Comparison of ENCODE assay signal across 7 mouse cellular contexts in the genomic region with DNA sequence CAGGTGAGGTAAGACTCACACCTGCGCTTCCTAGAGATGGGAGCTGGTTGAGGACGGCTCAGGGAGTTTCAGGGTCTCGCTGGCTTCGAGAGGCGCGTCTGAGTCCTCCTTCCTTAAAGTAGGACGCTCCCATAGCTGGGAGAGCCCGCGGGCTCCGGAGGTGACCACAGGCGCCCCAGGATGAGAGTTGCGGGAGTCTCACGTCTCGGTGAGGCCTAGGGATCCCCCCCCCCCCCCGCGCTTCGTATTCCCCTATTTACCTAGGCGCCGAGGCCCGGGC. TPM values are rescaled to one million over a fixed set of nuclear protein-coding genes. Genes with fewer than 3 reads are reported as not detected.
DNase-seq lines count a peak whose midpoint lies in the region; ATAC-seq lines count a peak whose summit lies in the region.

No protein-coding gene starts in this region.

- peak; percentile 29 for DNase-seq in retina, embryonic 14.5 days (ENCODE audit: low spot score)
- no peak for DNase-seq in retina, postnatal 1 day
- peak; percentile 9 for DNase-seq in splenic B cell, adult 2 months (ENCODE audit: low read depth, low spot score)
- DNase-seq in cerebellum, adult 9-11 months = no peak
- no peak for DNase-seq in adrenal gland, adult 2 months

- H3K4me2 ChIP-seq in forebrain, embryonic 12.5 days = peak overlapping the region; percentile 97
- H3K4me2 ChIP-seq in limb, embryonic 13.5 days (replicated peaks) = peak overlapping the region; percentile 82

- 0 out of 2 replicates have a peak overlapping the region, but pooled peaks have one; percentile 25 for H3K27ac ChIP-seq in forebrain, embryonic 12.5 days
- peak overlapping the region; percentile 73; the same call in 1 of the 2 replicates for H3K27ac ChIP-seq in limb, embryonic 13.5 days

- H3K27me3 ChIP-seq in forebrain, embryonic 12.5 days = peaks cover 24% of the 10 kb centered on the region
- peaks cover 9% of the 10 kb centered on the region for H3K27me3 ChIP-seq in limb, embryonic 13.5 days
- H3K27me3 ChIP-seq in splenic B cell, adult 2 months (ENCODE audit: control insufficient read depth, insufficient read depth, low read length, poor library complexity, severe bottlenecking) = no peaks in the 10 kb centered on the region

- no peak for ATAC-seq in forebrain, embryonic 12.5 days (ENCODE audit: low FRiP score)
- ATAC-seq in limb, embryonic 13.5 days (ENCODE audit: low FRiP score, low read depth) = no peak

- H3K36me3 ChIP-seq in forebrain, embryonic 12.5 days (replicated peaks) = no peaks in the 10 kb centered on the region
- H3K36me3 ChIP-seq in limb, embryonic 13.5 days = no peaks in the 10 kb centered on the region
- H3K36me3 ChIP-seq in splenic B cell, adult 2 months (ENCODE audit: control insufficient read depth, insufficient read depth, low read length, poor library complexity, severe bottlenecking) = no peaks in the 10 kb centered on the region

- WGBS in forebrain, embryonic 12.5 days = 0% methylated on average over 16 of the region's 20 CpGs
- 2% methylated on average over 17 of the region's 20 CpGs for WGBS in limb, embryonic 13.5 days

- H3K9me3 ChIP-seq in forebrain, embryonic 12.5 days = no peaks in the 10 kb centered on the region
- H3K9me3 ChIP-seq in limb, embryonic 13.5 days = no peaks in the 10 kb centered on the region

- H3K4me3 ChIP-seq in forebrain, embryonic 12.5 days (replicated peaks) = peak overlapping the region; percentile 60
- H3K4me3 ChIP-seq in limb, embryonic 13.5 days = peak overlapping the region; percentile 65

- peaks cover 45% of the 10 kb centered on the region for H3K4me1 ChIP-seq in forebrain, embryonic 12.5 days
- peaks cover 40% of the 10 kb centered on the region for H3K4me1 ChIP-seq in limb, embryonic 13.5 days

- H3K9ac ChIP-seq in forebrain, embryonic 12.5 days = peak overlapping the region; percentile 61
- H3K9ac ChIP-seq in limb, embryonic 13.5 days = peak overlapping the region; percentile 79

RNA-seq across cellular contexts. Expression of a gene that starts 0.3 kb away (rescaled TPM):
- polyA plus RNA-seq in forebrain, embryonic 12.5 days (2016; fragmentation: Nextera tagmentation; extraction: Ambion mirVana) = 22.0 and 25.1 TPM in 2 replicates
- 21.4 and 21.7 TPM in 2 replicates for polyA plus RNA-seq in limb, embryonic 13.5 days (2015; fragmentation: Nextera tagmentation; extraction: Ambion mirVana)
- 10 to 100 TPM in 1 of 2 experiments, 1 to 10 TPM in 1; 5.8 to 12.4 TPM for total RNA-seq in adrenal gland, adult 2 months (2021)
- 13.0 and 18.2 TPM in 2 replicates for polyA plus RNA-seq in adrenal gland, adult 2 months (2012; rRNA removed)

RNA-seq across cellular contexts. Expression of a gene that starts 18.6 kb away (rescaled TPM):
- polyA plus RNA-seq in forebrain, embryonic 12.5 days (2016; fragmentation: Nextera tagmentation; extraction: Ambion mirVana) = 144 and 147 TPM in 2 replicates
- polyA plus RNA-seq in limb, embryonic 13.5 days (2015; fragmentation: Nextera tagmentation; extraction: Ambion mirVana) = 145 and 149 TPM in 2 replicates
- 10 to 100 TPM; 54.5 to 68.0 TPM for total RNA-seq in adrenal gland, adult 2 months (2021)
- polyA plus RNA-seq in adrenal gland, adult 2 months (2012; rRNA removed) = 52.0 and 66.6 TPM in 2 replicates

RNA-seq across cellular contexts. Expression of a gene that starts 37.7 kb away (rescaled TPM):
- 170 and 179 TPM in 2 replicates for polyA plus RNA-seq in forebrain, embryonic 12.5 days (2016; fragmentation: Nextera tagmentation; extraction: Ambion mirVana)
- polyA plus RNA-seq in limb, embryonic 13.5 days (2015; fragmentation: Nextera tagmentation; extraction: Ambion mirVana) = 127 and 133 TPM in 2 replicates
- total RNA-seq in adrenal gland, adult 2 months (2021) = 100 to 1,000 TPM in 1 of 2 experiments, 10 to 100 TPM in 1; 81.5 to 123 TPM
- polyA plus RNA-seq in adrenal gland, adult 2 months (2012; rRNA removed) = 118 and 146 TPM in 2 replicates

RNA-seq across cellular contexts. Expression of a gene that starts 37.7 kb away (rescaled TPM):
- 47.8 and 52.3 TPM in 2 replicates for polyA plus RNA-seq in forebrain, embryonic 12.5 days (2016; fragmentation: Nextera tagmentation; extraction: Ambion mirVana)
- 72.7 and 73.7 TPM in 2 replicates for polyA plus RNA-seq in limb, embryonic 13.5 days (2015; fragmentation: Nextera tagmentation; extraction: Ambion mirVana)
- total RNA-seq in adrenal gland, adult 2 months (2021) = 100 to 1,000 TPM; 186 to 208 TPM
- 538 and 543 TPM in 2 replicates for polyA plus RNA-seq in adrenal gland, adult 2 months (2012; rRNA removed)

RNA-seq across cellular contexts. Expression of a gene that starts 42.1 kb away (rescaled TPM):
- 11.8 and 15.9 TPM in 2 replicates for polyA plus RNA-seq in forebrain, embryonic 12.5 days (2016; fragmentation: Nextera tagmentation; extraction: Ambion mirVana)
- 46.3 and 46.6 TPM in 2 replicates for polyA plus RNA-seq in limb, embryonic 13.5 days (2015; fragmentation: Nextera tagmentation; extraction: Ambion mirVana)
- 10 to 100 TPM in 1 of 2 experiments, 1 to 10 TPM in 1; 7.3 to 12.5 TPM for total RNA-seq in adrenal gland, adult 2 months (2021)
- polyA plus RNA-seq in adrenal gland, adult 2 months (2012; rRNA removed) = 16.5 and 20.4 TPM in 2 replicates

Comparison
In these comparisons a context has a peak if more than half of its experiments do, and no peak if none do; other contexts are left out.
1. DNase-seq: peak in retina, embryonic 14.5 days (single experiment) and splenic B cell, adult 2 months (single experiment); none in retina, postnatal 1 day (single experiment), cerebellum, adult 9-11 months (single experiment) and adrenal gland, adult 2 months (single experiment).